Mouse (Mus musculus): ENCODE results near the gene BC030867.

DNA sequence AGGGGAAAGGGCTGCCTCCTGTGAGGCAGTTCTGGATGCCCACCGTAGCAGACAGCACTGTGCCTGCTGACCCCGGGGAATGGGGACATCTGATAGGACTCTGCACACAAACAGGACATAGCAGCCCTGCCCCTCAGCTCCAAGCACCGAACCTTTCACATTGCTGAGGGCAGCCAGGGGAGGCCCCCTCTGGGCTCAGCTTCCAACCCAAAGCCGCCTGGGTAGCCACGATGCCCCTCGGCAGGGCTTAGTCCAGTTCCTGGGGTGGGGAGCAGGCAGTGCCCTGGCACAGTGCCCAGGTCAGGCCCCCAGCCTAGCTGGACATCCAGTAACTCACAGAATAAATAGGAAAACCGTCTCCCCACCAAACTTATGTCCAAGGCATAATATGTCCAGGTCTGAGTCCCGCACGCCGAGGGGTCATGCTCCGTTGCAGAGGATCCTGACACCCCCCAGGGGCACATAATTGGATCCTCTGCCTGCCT lies 42.4 kb downstream of the BC030867 start:
- TF ChIP-seq CHD2 (IDR thresholded peaks at IDR 0.05; ENCODE audit: low read length) = no peak
- TF ChIP-seq EP300 (IDR thresholded peaks at IDR 0.05; ENCODE audit: low read depth in 1 of 2, low read length in 2 of 2) = no peak
- TF ChIP-seq MEF2A (IDR thresholded peaks at IDR 0.05; ENCODE audit: extremely low read depth, insufficient replicate concordance, low read depth, low read length, poor library complexity, severe bottlenecking) = no peak
- no peak for TF ChIP-seq TAL1 (IDR thresholded peaks at IDR 0.05; ENCODE audit: low read length)
- no peak for TF ChIP-seq USF2 (IDR thresholded peaks at IDR 0.05; ENCODE audit: borderline replicate concordance in 1 of 2, insufficient read depth in 1 of 2, low read depth in 1 of 2, low read length in 2 of 2)
- TF ChIP-seq MAX (IDR thresholded peaks at IDR 0.05; ENCODE audit: low read length) = no peak
- TF ChIP-seq POLR2A (IDR thresholded peaks at IDR 0.05; ENCODE audit: control insufficient read depth in 1 of 2, insufficient read depth in 1 of 2, low read depth in 1 of 2, low read length in 2 of 2, poor library complexity in 1 of 2) = no peak
- no peak for TF ChIP-seq ZC3H11A (IDR thresholded peaks at IDR 0.05; ENCODE audit: low read depth, low read length)
- TF ChIP-seq ELF1 (IDR thresholded peaks at IDR 0.05; ENCODE audit: low read depth, low read length) = no peak
- TF ChIP-seq MAFK (IDR thresholded peaks at IDR 0.05; ENCODE audit: borderline replicate concordance, low read depth, low read length) = no peak
- TF ChIP-seq POLR2AphosphoS5 (IDR thresholded peaks at IDR 0.05; ENCODE audit: borderline replicate concordance, low read depth, low read length) = no peak
